Mouse (Mus musculus) kidney, adult 10 weeks (tissue): ENCODE data around the gene Pcgf5. TPM values are rescaled to one million over a fixed set of nuclear protein-coding genes. Genes with fewer than 3 reads are reported as not detected.

Experiments
- polyA plus RNA-seq: library from polyadenylated mRNA; stranded (reverse); fragments of 350-450 nt; fragmentation: Illumina TruSeq; extraction: RNeasy Lipid Tissue Mini Kit (QIAGEN cat#74804); gene quantifications from one replicate; pipeline ENCODE4 v1.2.3, GENCODE M21; 2014; ENCODE audit warnings: low read depth, low replicate concordance

Pcgf5 gene
- polyA plus RNA-seq, result 39.2 TPM

DNA sequence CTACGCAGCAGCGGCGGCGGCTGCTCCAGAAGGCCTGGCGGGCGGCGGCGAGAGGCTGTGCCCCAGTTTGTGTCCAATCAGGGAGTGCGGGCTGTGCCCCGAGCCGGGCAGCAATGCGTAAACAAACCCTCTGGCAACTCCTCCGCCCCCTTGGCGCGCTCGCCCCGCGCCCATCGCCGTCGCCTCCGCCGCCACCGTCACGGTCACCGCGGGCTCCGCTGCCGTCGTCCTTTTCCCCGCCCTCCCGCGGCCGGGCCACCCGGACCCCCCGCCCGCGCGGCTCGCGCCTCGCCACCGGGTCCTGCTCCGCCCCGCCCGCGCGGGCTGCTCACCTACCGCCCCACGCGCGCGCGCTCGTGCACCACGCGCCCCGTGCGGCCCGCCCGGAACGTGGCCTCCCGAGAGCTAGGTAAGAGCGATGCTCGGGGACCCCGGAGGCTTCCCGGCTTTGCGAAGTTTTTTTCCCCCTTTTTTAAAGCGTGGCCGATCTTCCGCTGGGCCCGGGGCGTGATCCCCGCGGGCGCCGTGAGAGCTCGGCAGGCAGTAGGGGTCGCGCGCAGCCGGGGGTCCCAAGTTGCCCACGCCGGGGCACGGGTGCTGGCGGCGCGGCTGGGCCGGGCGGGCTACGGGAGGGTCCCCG is at the start of gene Pcgf5:
Gene Pcgf5, plus strand, starts transcription at position 149 of the 640 bp plus-strand sequence.

Other genes starting within 250 kb of the Pcgf5 start
- gene Ankrd1, start 228.2 kb upstream of the Pcgf5 start, polyA plus RNA-seq, result 3.8 TPM
- gene Hectd2, start 206.3 kb downstream of the Pcgf5 start, polyA plus RNA-seq, result 2.1 TPM